8 mouse cellular contexts compared by ENCODE assay signal in the genomic region with DNA sequence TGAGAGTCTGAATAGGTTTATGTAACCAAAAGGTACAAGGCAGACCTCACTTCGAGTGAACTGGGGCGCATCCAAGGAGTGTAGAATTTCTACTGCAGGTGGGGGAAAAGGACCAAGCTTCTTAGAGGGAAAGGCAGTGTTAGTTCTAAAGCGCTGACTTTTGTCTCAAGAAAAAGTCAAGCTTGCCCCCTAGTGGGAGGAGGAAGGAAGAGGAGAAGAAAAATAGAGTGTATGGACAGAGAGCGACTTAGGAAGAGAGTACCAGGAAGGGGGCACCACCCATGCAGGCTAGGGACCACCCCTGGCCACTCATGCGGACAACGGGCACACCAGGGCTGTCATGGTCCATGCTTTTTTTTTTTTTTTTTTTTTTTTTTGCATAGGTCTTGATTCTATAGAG. TPM values are rescaled to one million over a fixed set of nuclear protein-coding genes. Genes with fewer than 3 reads are reported as not detected.
DNase-seq lines count a peak whose midpoint lies in the region; ATAC-seq lines count a peak whose summit lies in the region.

No protein-coding gene starts in this region.

- ATAC-seq in embryonic facial prominence, embryonic 11.5 days (replicated peaks; ENCODE audit: insufficient number of reproducible peaks, low FRiP score, low TSS enrichment, low read depth): no peak
- ATAC-seq in midbrain, embryonic 11.5 days (ENCODE audit: low FRiP score): no peak
- no peak for ATAC-seq in midbrain, embryonic 16.5 days
- peak; percentile 30 to 67; a peak in 2 of 4 replicates for ATAC-seq in hematopoietic stem cell, adult 5-6 weeks (replicated peaks in 1 of 2; ENCODE audit: insufficient read depth in 1 of 2, low FRiP score in 2 of 2, low TSS enrichment in 1 of 2, low read depth in 1 of 2, poor library complexity in 2 of 2, severe bottlenecking in 2 of 2)
- peak; percentile 70 for ATAC-seq in megakaryocyte, adult 5-6 weeks (ENCODE audit: poor library complexity, severe bottlenecking)

- no peak overlapping the region for H3K27ac ChIP-seq in embryonic facial prominence, embryonic 11.5 days (replicated peaks; ENCODE audit: low read depth, low read length)
- no peak overlapping the region for H3K27ac ChIP-seq in embryonic facial prominence, embryonic 10.5 days (replicated peaks)
- no peak overlapping the region for H3K27ac ChIP-seq in midbrain, embryonic 11.5 days (ENCODE audit: low read depth, low read length)
- H3K27ac ChIP-seq in midbrain, embryonic 16.5 days (ENCODE audit: low read length): no peak overlapping the region

- peak; percentile 82 for DNase-seq in embryonic facial prominence, embryonic 11.5 days (ENCODE audit: low spot score)
- DNase-seq in embryonic facial prominence, embryonic 10.5 days (ENCODE audit: low spot score): no peak
- DNase-seq in midbrain, embryonic 11.5 days (ENCODE audit: low spot score, missing footprints): peak; percentile 84
- DNase-seq in c-Kit-negative CD71-positive TER-119-positive erythroid progenitor cells, embryonic 14.5 days (ENCODE audit: low read depth, low spot score): peak; percentile 60
- DNase-seq in urinary bladder, postnatal 4 days (ENCODE audit: low spot score in 2 of 2): no peak

- peaks cover 11% of the 10 kb centered on the region for H3K4me1 ChIP-seq in embryonic facial prominence, embryonic 11.5 days (ENCODE audit: control insufficient read depth, insufficient read depth, low read length)
- H3K4me1 ChIP-seq in embryonic facial prominence, embryonic 10.5 days: peaks cover 41% of the 10 kb centered on the region
- H3K4me1 ChIP-seq in midbrain, embryonic 11.5 days (ENCODE audit: control insufficient read depth, insufficient read depth, low read length): peaks cover 18% of the 10 kb centered on the region
- peaks cover 7% of the 10 kb centered on the region for H3K4me1 ChIP-seq in midbrain, embryonic 16.5 days (ENCODE audit: control insufficient read depth, insufficient read depth, low read length)

- H3K36me3 ChIP-seq in embryonic facial prominence, embryonic 11.5 days (replicated peaks; ENCODE audit: control insufficient read depth, insufficient read depth, low read depth, low read length): no peaks in the 10 kb centered on the region
- H3K36me3 ChIP-seq in embryonic facial prominence, embryonic 10.5 days (replicated peaks): peaks cover 44% of the 10 kb centered on the region
- H3K36me3 ChIP-seq in midbrain, embryonic 11.5 days (ENCODE audit: control insufficient read depth, insufficient read depth, low read length): no peaks in the 10 kb centered on the region
- H3K36me3 ChIP-seq in midbrain, embryonic 16.5 days (ENCODE audit: control insufficient read depth, insufficient read depth, low read length): no peaks in the 10 kb centered on the region

- no peak overlapping the region for H3K4me2 ChIP-seq in embryonic facial prominence, embryonic 11.5 days (ENCODE audit: low read depth, low read length)
- no peak overlapping the region for H3K4me2 ChIP-seq in midbrain, embryonic 11.5 days
- H3K4me2 ChIP-seq in midbrain, embryonic 16.5 days (ENCODE audit: low read length): no peak overlapping the region

- H3K4me3 ChIP-seq in embryonic facial prominence, embryonic 11.5 days (ENCODE audit: low read depth, low read length): no peak overlapping the region
- no peak overlapping the region for H3K4me3 ChIP-seq in embryonic facial prominence, embryonic 10.5 days
- no peak overlapping the region for H3K4me3 ChIP-seq in midbrain, embryonic 11.5 days (ENCODE audit: low read depth, low read length)
- no peak overlapping the region for H3K4me3 ChIP-seq in midbrain, embryonic 16.5 days (ENCODE audit: low read depth, low read length)

- H3K27me3 ChIP-seq in embryonic facial prominence, embryonic 11.5 days (ENCODE audit: control insufficient read depth, insufficient read depth, low read length): no peaks in the 10 kb centered on the region
- no peaks in the 10 kb centered on the region; the same call in 1 of the 2 replicates for H3K27me3 ChIP-seq in embryonic facial prominence, embryonic 10.5 days (replicated peaks; ENCODE audit: low read depth, poor library complexity, severe bottlenecking)
- no peaks in the 10 kb centered on the region for H3K27me3 ChIP-seq in midbrain, embryonic 11.5 days (ENCODE audit: control insufficient read depth, insufficient read depth, low read length)
- no peaks in the 10 kb centered on the region for H3K27me3 ChIP-seq in midbrain, embryonic 16.5 days (ENCODE audit: control insufficient read depth, insufficient read depth, low read depth, low read length)

- 35% methylated on average over 6 of the region's 6 CpGs for WGBS in embryonic facial prominence, embryonic 11.5 days
- 40% methylated on average over 6 of the region's 6 CpGs for WGBS in embryonic facial prominence, embryonic 10.5 days
- WGBS in midbrain, embryonic 11.5 days: 32% methylated on average over 6 of the region's 6 CpGs
- 36% methylated on average over 5 of the region's 6 CpGs for WGBS in midbrain, embryonic 16.5 days

- H3K9me3 ChIP-seq in embryonic facial prominence, embryonic 11.5 days (replicated peaks; ENCODE audit: control insufficient read depth, low read length): no peaks in the 10 kb centered on the region
- no peaks in the 10 kb centered on the region for H3K9me3 ChIP-seq in embryonic facial prominence, embryonic 10.5 days
- no peaks in the 10 kb centered on the region for H3K9me3 ChIP-seq in midbrain, embryonic 11.5 days (ENCODE audit: control insufficient read depth, low read length)
- no peaks in the 10 kb centered on the region for H3K9me3 ChIP-seq in midbrain, embryonic 16.5 days (replicated peaks; ENCODE audit: control insufficient read depth, low read length, poor library complexity, severe bottlenecking)

- no peak overlapping the region for H3K9ac ChIP-seq in embryonic facial prominence, embryonic 11.5 days (replicated peaks; ENCODE audit: low read length)
- H3K9ac ChIP-seq in midbrain, embryonic 11.5 days (ENCODE audit: low read length): no peak overlapping the region
- no peak overlapping the region for H3K9ac ChIP-seq in midbrain, embryonic 16.5 days (ENCODE audit: low read depth, low read length)

RNA-seq across cellular contexts. Expression of a gene that starts 14.6 kb away (rescaled TPM):
- polyA plus RNA-seq in embryonic facial prominence, embryonic 11.5 days (2014; fragmentation: Nextera tagmentation; extraction: Ambion mirVana): 120 and 127 TPM in 2 replicates
- 91.1 and 112 TPM in 2 replicates for polyA plus RNA-seq in embryonic facial prominence, embryonic 10.5 days (2016; fragmentation: Nextera tagmentation; extraction: Ambion mirVana)
- 36.1 and 38.4 TPM in 2 replicates for polyA plus RNA-seq in midbrain, embryonic 11.5 days (2014; fragmentation: Nextera tagmentation; extraction: Ambion mirVana)
- 20.5 and 26.7 TPM in 2 replicates for polyA plus RNA-seq in midbrain, embryonic 16.5 days (2015; fragmentation: Nextera tagmentation; extraction: Ambion mirVana)
- total RNA-seq in hematopoietic stem cell, adult 5-6 weeks (2017): not detected in 2 replicates
- total RNA-seq in megakaryocyte, adult 5-6 weeks (2015): 0.33 and 0.82 TPM in 2 replicates
- total RNA-seq in megakaryocyte, adult 5-6 weeks (2017): 0.77 and 3.9 TPM in 2 replicates

RNA-seq across cellular contexts. Expression of a gene that starts 26.4 kb away (rescaled TPM):
- 1.4 and 1.8 TPM in 2 replicates for polyA plus RNA-seq in embryonic facial prominence, embryonic 11.5 days (2014; fragmentation: Nextera tagmentation; extraction: Ambion mirVana)
- polyA plus RNA-seq in embryonic facial prominence, embryonic 10.5 days (2016; fragmentation: Nextera tagmentation; extraction: Ambion mirVana): 0.82 and 1.1 TPM in 2 replicates
- polyA plus RNA-seq in midbrain, embryonic 11.5 days (2014; fragmentation: Nextera tagmentation; extraction: Ambion mirVana): 1.4 and 1.5 TPM in 2 replicates
- 3.7 and 6.5 TPM in 2 replicates for polyA plus RNA-seq in midbrain, embryonic 16.5 days (2015; fragmentation: Nextera tagmentation; extraction: Ambion mirVana)
- total RNA-seq in hematopoietic stem cell, adult 5-6 weeks (2017): 1.3 and 9.5 TPM in 2 replicates
- total RNA-seq in megakaryocyte, adult 5-6 weeks (2015): 6.8 and 11.0 TPM in 2 replicates
- 8.0 and 8.5 TPM in 2 replicates for total RNA-seq in megakaryocyte, adult 5-6 weeks (2017)

RNA-seq across cellular contexts. Expression of a gene that starts 45.6 kb away (rescaled TPM):
- polyA plus RNA-seq in embryonic facial prominence, embryonic 11.5 days (2014; fragmentation: Nextera tagmentation; extraction: Ambion mirVana): 41.5 and 42.8 TPM in 2 replicates
- polyA plus RNA-seq in embryonic facial prominence, embryonic 10.5 days (2016; fragmentation: Nextera tagmentation; extraction: Ambion mirVana): 36.5 and 36.8 TPM in 2 replicates
- polyA plus RNA-seq in midbrain, embryonic 11.5 days (2014; fragmentation: Nextera tagmentation; extraction: Ambion mirVana): 18.6 and 20.5 TPM in 2 replicates
- 9.6 and 9.7 TPM in 2 replicates for polyA plus RNA-seq in midbrain, embryonic 16.5 days (2015; fragmentation: Nextera tagmentation; extraction: Ambion mirVana)
- total RNA-seq in hematopoietic stem cell, adult 5-6 weeks (2017): not detected in 2 replicates
- not detected in 2 replicates for total RNA-seq in megakaryocyte, adult 5-6 weeks (2015)
- not detected in 2 replicates for total RNA-seq in megakaryocyte, adult 5-6 weeks (2017)

Comparison
In these comparisons a context has a peak if more than half of its experiments do, and no peak if none do; other contexts are left out.
1. DNase-seq: peak in embryonic facial prominence, embryonic 11.5 days (single experiment), midbrain, embryonic 11.5 days (single experiment) and c-Kit-negative CD71-positive TER-119-positive erythroid progenitor cells, embryonic 14.5 days (single experiment); none in embryonic facial prominence, embryonic 10.5 days (single experiment) and urinary bladder, postnatal 4 days (0 of 2).
2. ATAC-seq: peak in hematopoietic stem cell, adult 5-6 weeks (2 of 2) and megakaryocyte, adult 5-6 weeks (single experiment); none in embryonic facial prominence, embryonic 11.5 days (single experiment), midbrain, embryonic 11.5 days (single experiment) and midbrain, embryonic 16.5 days (single experiment).